Mouse (Mus musculus): ENCODE data around the gene Farsa.

GRCm38 (mm10) chr8:84813059-84813458 lies 43.7 kb upstream of the Farsa start:
- TF ChIP-seq GATA1 (IDR thresholded peaks at IDR 0.05; ENCODE audit: borderline replicate concordance, low read length): no peak
- TF ChIP-seq CTCF (IDR thresholded peaks at IDR 0.05; ENCODE audit: low read depth, low read length): peak; percentile 72
- no peak for TF ChIP-seq POLR2AphosphoS5 (IDR thresholded peaks at IDR 0.05; ENCODE audit: insufficient replicate concordance, low read depth, low read length)
- no peak for TF ChIP-seq TAL1 (conservative IDR thresholded peaks at IDR 0.05; ENCODE audit: low read depth, low read length)
- no peak for TF ChIP-seq GATA2 (IDR thresholded peaks at IDR 0.05; ENCODE audit: borderline replicate concordance, low read depth, low read length)
